Mouse (Mus musculus): Measurements from ENCODE around the gene Med19.
"Not testable (repeated sequence)": the region's sequence is repeated elsewhere in the genome, so short reads cannot be mapped to it uniquely, and the experiment has no call there.

The Med19 gene

DNA sequence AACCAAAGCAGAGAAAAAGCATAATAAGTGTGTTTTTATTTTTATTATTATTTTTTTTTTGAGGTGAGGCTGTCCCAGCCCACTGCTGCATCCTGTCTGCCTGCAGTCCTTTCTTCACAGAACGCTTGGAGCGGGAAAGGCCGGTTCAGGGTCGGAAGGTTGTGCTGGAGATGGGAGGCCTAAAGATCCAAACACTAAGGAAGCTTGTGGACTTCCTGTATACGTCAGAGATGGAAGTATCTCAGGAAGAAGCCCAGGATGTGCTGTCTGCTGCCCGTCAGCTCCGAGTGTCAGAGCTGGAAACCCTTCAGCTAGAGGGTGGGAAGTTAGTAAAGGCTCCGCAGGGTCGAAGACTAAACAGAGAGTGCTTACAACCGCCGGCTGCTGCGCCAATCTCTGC, 12.1 kb upstream of the Med19 start:
- no peak for DNase-seq (ENCODE audit: low spot score in 2 of 2)

DNA sequence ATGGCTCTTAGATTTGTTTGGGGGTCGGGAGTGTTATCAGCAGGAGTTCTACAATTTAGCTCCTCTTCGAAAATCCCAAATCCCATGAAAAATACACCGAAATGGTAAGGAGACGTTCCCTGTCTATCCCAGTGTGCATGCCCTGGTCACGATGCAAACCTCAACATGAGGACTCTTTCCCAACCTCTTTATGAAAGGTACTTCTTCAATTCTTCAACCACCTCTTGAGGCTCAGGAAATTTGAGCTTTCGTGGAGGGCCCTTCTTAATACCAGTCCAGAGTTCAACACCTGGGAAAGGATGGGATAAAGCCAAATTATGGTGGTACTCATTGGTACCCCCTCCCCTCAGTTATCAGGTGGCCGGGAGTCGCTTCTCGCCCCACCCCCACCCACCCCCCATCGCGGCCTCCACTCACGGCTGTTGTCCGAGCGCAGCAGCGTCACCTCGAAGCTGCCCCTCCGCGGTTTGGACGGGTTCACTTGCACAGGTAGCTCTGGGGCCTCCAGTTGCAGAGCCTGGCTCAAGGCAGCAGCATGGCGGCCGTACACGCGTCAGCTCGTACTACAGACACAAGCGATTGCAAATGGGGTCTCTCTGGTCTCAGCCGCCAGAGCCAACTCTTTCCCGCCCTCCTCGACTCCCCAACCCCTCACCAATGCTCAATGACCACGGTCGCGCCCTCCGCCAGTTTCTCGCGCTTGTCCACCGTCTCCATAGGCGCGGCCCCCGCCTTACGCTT, 8.2 kb upstream of the Med19 start:
- peak in 1 of 2 experiments; percentile 22 for DNase-seq (ENCODE audit: low spot score in 2 of 2)

DNA sequence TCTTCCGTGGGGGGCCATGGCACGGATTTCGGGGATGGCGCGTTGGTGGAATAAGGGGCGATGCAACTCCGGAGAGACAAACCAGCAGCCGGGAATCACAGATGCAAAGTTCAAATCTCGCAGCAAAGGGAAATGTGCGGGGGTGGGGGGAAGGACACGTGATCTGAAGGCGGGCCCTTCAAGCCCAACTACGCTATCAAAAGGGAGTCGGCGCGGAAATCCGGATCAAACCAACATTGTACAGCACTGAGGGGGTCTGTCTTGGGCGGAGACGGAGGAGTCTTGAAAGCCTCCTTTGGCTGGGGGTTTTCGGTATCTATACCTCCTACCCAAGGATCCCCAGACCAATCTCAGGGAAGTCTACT, 7.7 kb upstream of the Med19 start, which contains the start of gene Selenoh:
Selenoh (minus strand) TSS at position 202 of the 365 bp plus-strand sequence.
- DNase-seq (ENCODE audit: low spot score in 2 of 2), result peak; percentile 79 to 84

DNA sequence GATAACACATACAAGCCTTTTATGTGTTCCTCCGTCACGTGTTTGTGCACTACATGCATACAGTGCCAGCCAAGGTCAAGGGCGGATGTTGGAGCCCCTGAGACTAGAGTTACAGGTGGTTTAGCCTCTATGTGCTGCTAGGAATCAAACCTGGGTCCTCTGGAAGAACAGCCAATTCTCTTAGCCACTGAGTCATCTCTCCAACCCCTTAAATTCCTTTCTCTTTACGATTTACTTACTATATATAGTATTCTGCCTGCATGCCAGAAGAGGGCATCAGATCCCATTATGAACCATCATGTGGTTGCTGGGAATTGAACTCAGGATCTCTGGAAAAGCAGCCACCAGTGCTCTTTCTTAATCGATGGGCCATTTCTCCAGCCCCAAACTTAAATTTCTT, 6.7 kb upstream of the Med19 start:
- DNase-seq (ENCODE audit: low spot score in 2 of 2), result not testable (repeated sequence)

DNA sequence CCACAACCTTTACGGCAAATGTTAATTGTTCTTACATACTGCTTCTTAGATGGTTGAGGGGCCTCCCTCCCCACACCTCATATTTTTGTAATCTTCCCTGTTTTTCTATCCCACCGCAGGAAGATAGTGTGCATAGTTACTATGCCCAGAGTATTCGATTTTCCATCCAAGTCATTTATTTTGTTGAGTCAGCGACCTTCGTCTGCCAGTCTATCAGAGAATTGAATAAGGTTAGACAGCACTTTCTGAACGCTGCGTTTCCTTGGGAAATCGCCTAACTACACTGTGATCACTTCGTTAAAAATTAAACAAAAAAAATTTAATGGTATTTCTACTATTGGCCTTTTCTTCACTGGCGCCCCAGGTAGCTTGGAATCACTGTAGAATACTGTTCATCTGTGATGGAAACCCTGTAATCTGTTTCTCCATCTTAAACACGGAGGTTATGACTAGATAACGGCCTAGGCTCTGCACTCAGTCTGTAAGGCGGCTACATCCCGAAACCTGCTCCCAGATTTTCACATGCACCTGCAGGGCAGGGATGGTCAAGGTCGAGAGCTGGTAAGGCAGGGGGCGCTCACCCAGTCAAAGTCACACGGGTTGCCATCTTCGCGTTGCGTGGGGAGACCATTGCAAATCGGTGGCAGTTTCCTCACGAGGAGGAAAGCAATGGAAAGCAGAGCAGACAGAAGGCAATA, 783 bp upstream of the Med19 start:
- no peak for DNase-seq (ENCODE audit: low spot score in 2 of 2)

DNA sequence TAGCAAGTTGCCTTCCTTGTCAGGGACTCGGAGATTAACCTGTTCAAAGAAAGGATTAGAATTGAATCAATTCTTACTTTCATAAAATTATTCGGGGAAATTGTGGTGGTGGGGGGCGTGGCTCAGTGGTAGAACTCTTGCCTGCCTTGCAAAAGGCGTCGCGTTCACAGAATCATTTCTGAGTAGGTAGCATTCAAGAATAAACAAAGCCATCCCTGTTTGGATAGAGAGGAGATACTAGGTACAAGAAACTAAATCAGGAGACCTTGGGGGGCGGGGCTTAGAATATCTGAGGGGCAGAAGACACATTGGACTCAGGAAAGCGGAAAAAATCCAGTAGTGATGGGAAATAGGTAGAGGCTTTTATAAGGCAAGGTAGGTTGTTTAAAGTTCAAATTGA, 814 bp downstream of the Med19 start, which contains the start of gene Tmx2:
Tmx2 (minus strand) TSS at position 125 of the 400 bp plus-strand sequence.
- DNase-seq (ENCODE audit: low spot score in 2 of 2), result no peak

DNA sequence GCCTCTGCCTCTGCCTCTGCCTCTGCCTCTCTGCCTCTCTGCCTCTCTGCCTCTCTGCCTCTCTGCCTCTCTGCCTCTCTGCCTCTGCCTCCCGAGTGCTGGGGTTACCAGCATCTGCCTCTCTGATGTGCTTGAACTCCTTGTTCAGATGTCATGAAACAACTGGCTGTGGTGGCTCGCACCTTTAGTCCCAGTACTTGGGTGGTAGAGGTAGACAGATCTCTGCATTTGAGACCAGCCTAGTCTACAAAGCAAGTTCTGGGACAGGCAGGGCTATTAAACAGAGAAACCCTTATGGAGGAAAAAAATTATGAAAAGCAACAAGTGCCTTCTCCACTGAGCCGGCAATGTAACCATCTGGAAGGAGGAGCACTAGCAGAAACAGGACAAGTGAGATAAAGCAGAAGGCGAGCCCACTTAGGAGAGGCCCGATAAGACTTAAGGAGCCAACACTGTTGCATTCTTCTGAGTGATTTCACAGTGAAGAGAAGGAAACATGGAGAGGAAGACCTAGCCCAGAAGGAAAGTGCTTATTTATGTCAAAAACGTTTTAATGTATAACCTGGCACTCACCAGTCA, 4.5 kb downstream of the Med19 start:
- DNase-seq (ENCODE audit: low spot score in 2 of 2), result no peak

DNA sequence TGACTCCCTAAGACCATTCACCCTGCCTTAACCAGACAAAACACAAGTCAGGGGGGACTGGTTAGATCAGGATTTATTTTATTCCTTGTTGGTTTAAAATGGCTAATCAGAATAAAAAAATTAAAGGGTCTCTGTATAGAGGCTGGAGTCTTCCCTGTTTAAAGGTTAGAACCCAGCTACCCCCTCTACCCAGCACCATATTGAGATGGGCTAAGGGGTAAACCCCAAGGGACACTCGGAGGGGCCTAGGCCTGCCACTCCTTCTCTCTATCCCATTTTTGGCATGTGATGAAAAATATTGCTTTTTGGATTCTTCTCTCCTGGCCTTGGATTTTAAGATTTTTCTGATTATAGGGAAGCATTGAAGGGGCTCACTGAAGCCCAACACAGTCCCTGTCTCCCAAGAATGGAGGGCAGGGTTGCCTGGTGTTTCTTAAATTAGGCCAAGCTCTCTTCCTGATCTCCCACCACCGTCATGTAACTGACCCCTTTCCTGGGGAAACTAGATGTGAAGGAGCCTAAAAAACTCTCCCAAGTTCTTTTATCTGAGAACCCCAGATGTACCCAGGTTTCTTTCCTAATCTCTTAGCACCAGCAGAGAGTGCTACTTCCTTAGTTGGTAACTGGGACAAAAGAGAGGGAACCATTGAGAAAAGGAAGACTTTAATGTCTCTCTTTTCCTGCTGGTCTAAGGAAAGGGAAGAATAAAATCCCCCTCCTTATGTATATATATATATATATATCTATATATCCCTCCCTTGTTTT, 10.1 kb downstream of the Med19 start:
- no peak for DNase-seq (ENCODE audit: low spot score in 2 of 2)

DNA sequence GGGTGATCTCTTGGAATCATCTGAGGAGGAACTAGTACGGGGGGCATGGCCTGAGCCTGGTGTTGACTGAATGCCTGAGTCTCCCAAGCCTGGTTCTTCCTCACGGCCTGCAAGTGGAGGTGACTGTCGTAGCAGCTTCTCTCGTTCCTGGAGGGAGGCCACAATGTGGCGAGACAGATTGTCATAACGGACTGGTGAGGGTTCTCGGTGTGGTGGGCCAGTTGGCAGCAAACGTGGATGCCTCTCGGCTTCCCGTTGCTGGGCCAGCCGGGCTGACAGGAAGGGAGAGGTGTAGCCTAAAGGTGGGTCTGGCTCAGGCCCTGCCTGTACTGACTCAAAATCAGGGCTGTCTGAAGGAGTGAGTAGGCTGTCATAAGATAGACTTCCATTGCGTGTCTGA, 11.8 kb downstream of the Med19 start:
- no peak for DNase-seq (ENCODE audit: low spot score in 2 of 2)

DNA sequence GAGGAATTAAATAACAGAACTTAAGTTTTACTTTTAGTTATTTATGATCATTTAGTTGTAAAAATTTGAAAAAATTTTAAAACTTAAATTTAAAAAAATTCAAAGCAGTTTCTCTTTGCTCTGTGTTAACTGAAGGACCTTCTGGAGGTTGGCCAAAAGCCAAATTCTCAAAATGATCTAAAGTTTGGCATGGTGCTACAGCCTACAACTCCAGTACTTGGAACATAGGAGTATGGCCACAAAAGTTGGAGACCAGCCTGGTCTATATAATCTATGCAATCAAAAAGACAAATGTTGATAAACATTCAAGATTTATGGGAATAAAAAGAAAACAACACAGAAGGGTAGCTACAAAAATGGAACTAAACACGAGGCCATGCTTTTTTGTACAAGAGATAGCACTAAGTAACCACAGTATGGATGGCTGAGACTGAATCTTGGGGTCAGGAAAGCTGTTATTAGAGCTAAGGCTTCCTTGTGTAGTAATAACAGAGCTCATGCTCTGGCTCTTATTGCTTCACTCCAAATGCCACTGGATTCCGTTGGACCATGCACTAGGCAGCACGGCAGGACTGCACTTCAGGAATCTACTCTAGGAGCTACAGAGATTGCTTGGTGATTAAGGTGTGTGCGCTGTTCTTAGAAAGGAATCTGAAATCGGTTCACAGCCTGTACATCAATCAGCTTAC, 16.9 kb downstream of the Med19 start:
- no peak for DNase-seq (ENCODE audit: low spot score in 2 of 2)

DNA sequence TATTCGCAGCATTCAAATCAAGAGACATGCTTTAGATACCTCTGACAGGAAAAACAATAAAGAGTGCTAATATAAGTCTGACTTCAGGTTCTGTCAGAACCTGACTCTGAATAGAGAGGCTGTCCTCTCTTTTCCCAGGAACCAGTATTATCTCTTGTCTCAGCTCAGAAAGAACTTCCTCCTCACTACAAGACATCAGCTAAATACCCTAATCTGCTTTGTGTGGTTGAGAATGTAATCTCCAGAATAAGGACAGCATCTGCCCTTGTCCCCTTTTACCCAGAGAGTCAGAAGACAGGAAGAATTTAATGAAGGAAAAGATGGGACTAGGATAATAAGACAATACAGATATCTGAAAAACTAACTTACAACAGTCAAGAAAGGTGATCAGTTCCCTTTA, 25.3 kb downstream of the Med19 start:
- DNase-seq (ENCODE audit: low spot score in 2 of 2), result no peak

DNA sequence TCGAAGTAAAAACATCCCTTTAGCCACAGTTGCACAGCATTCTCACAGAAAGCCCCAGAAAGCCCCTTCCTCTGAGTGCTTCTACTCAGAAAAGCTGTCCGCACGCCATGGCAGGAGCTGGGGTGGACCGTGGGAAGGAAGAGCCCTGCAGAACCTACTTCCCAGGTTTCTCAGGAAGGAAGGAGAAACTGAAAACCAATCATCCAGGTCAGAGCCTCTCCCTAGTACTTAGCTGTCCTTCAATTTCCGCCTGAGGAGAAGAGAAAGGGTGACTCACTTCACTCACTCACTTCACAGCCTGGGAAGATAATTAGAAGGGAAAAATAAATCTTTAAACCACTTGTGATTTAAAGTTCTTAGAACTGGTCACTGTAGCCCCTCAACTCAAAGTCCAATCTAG, 26.1 kb downstream of the Med19 start:
- DNase-seq (ENCODE audit: low spot score in 2 of 2), result no peak

DNA sequence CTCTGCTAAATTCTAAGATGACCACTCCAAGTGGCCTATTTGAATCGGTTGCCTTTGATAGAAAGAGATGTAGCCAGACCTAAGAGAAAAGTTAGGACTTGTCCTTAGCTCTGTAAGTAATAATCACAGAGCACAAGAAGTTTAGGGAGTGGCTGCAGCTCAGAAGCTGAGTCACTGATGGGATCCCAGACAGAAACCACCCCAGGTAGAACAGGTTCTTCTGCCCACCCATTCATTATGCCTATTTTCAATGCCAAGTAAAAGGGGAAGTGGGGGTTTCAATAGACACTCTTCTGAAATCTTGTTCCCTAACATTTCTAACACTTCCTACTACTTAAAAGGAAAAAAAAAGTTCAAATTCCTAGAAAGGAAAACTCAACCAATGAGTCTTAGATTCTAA, 27.1 kb downstream of the Med19 start:
- DNase-seq (ENCODE audit: low spot score in 2 of 2), result no peak

DNA sequence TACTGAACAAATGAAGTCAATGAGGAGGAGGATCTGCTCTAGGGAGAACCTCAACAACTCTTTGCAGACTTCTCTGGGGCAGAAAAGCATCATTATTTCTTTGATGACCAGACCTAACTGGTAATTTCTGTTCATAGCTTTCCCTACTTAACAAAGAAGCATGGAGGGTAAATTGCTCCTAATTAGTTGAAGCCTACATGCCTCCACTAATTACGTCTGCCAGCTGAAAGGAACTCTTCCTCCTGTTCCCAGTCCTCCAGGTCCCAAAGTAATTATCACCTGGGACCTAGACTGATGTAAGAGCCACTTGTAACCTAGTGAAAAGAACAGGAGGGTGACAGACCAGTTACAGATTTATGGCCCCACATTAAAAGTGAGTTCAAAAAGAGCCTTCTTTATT, 29.3 kb downstream of the Med19 start:
- DNase-seq (ENCODE audit: low spot score in 2 of 2), result no peak

DNA sequence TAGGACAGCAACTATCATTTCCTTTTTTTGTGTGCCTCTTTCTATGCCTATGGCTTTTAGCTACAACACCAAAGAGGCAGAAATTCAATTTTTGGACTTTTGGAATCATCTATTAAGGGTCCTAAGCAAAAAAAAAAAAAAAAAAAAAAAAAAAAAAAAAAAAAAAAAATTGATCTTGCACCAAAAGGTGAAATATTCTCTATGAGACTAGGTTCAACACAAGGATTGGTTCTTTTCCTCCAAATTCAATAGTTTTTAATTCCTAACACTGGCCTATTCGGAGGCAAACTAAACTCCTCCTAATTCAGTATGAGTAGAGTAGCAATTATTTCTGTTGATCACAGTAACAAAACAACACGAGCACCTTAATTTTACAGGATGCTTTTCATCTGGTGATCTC, 33.7 kb downstream of the Med19 start:
- no peak for DNase-seq (ENCODE audit: low spot score in 2 of 2)

DNA sequence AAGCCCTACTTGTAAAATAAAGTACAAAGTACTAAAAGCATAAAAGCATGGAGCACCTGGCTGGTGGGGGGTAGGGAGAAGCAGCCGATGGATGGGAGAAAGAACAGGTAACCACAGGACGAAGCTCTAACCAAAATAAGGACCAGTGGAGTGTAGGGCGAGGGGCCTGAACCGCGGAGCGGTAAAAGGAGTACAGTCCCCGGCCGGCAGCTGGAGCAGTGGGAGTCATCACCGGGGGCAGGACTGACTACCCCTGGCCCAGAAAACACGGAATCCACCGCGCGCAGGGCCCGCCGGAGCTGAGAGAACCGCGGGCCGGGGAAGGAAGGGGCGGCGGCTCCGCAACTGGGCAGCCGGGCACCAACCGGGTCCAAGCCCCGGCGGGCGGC, 36.2 kb downstream of the Med19 start:
- DNase-seq (ENCODE audit: low spot score in 2 of 2), result peak in 1 of 2 experiments; percentile 25

DNA sequence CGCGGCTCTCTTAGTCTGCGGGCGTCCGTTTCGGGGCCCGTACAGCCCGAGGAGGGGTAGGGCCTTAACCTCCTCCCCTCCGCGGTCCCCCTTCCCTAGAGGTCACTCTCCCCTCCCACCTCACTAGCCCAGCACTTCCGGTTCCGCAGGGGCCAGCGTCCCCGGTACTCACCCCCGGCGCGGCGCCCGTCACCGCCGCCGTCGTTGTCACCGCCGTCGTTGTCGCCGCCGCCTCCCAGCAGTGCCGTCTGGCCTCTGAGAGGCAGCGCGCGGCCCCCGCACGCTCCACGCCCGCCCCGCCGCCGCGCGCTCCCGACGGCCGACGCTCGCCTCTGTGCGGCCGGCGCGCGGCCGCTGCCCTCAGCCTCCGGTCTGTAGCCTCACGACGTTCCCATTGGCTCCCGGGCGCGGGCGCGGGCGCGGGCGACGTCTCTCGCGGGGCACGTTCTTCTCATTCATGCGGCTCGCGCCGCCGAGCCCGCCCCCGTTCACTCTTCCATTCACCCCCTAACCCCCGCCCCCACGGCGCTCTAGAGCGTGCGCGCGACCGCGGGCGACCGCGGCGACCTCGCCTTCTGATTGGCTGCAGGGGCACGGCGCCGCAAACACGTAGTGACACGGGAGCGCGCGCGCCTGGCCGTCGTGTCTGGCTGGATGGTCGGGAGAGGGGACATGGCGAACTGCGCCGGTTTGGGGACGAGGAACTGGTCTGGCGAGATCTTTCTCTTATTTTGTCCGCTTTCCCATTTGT, 36.8 kb downstream of the Med19 start, which contains the start of gene Zdhhc5:
Zdhhc5 (minus strand) TSS at position 370 of the 751 bp plus-strand sequence.
- DNase-seq (ENCODE audit: low spot score in 2 of 2), result peak; percentile 97 to 98

DNA sequence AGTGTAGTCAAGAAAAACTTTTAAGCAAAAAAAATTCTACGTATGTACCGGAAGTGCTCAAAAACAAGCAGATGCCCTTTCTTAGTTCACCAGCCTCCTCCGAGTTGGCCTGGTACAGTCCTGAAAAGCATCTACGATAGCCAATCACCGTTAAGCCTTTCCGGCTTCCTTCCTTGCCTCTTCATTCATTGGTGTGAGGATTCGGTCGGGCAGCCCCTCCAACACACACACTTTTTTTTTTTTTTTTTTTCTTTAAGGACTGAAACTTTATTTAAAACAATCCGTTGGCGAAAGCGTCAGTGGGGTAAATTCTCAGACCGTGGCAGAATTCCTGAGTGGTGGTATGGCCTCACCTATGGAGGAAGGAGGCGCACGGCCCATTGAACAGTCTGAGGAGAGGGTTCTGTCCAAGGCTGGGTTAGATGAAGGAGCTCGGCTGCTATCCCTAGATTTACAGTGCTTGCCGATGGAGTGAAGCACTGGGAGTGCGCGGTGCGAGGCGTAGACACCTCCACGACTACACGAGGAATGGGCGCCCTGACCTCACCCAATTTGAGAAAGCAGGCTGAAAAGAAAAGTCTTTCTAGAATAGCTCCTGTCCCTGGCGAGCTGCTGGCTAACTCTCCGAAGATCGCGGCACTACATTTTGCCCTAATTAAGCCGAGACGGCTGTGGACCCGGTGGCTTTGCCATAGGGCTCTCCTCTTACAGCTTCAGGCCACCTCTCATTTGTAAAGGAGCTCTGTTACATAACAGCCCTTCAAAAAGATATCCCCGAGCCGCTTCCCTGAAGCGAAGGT, 37.6 kb downstream of the Med19 start:
- DNase-seq (ENCODE audit: low spot score in 2 of 2), result peak; percentile 86 to 93

DNA sequence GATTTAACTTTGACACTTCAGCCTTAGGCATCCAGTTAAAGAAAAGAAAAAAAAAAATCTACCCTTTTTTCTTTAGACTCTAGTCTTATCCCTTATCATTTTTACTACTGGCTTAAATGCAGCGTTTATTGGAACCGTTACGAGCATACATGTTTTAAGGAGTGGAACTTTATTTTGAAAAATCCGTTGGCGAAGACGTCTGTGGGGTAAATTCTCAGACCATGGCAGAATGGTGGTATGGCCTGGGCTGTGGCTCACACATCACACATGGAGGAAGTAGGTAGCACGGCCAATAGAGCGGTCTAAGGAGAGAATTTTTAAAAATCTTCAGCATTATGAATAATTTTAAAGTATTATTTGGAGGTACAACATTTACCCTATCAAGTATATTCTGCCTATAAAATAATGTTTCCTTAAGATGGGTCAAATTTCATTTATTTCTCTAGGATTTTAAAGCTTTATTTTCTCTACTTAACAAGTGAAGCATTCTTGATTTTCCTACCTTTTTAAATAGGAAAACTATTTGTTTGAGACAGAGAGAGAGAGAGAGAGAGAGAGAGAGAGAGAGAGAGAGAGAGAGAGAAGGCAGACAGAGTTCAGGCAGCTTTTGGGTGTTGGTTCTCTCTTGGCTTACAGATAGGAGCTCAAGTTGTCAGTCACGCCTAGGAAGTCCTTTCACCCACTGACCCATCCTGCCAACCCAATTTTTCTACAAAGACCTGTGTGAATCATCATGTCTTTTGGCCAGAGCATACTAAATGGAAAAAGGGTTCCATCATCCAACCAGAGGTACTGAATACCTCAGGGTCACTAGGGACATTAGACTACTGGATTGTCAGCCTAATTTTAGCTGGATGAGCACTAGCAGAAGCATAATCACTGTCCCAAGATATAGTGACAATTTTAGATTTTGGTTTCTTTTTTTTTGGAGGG, 38.5 kb downstream of the Med19 start:
- no peak for DNase-seq (ENCODE audit: low spot score in 2 of 2)
